Mouse (Mus musculus) CH12.LX (cell line): ENCODE data around the gene Mettl22.

Source experiments
- BHLHE40 ChIP-seq: IDR thresholded peaks from 2 replicates; pipeline ENCODE4 v1.6.1; 2011; ENCODE audit warnings: mild to moderate bottlenecking, low read depth, low read length, improper control_type of control experiment
- CHD2 ChIP-seq: IDR thresholded peaks from 2 replicates; pipeline ENCODE4 v1.6.1; 2011; ENCODE audit warnings: low read length, improper control_type of control experiment
- CTCF ChIP-seq, 2 experiments: IDR thresholded peaks in 1 of 2; conservative IDR thresholded peaks in 1 of 2; 2 replicates each; pipeline ENCODE4 v1.5.1; 2011 to 2012; ENCODE audit warnings: low read depth in 2 of 2, low read length in 2 of 2, improper control_type of control experiment in 1 of 2, inconsistent platforms in 1 of 2, mild to moderate bottlenecking in 1 of 2, moderate library complexity in 1 of 2
- EP300 ChIP-seq: IDR thresholded peaks from 2 replicates; pipeline ENCODE4 v1.6.1; 2011; ENCODE audit warnings: low read length, improper control_type of control experiment
- IRF4 ChIP-seq: IDR thresholded peaks from 2 replicates; pipeline ENCODE4 v1.6.1; 2014; ENCODE audit warnings: low read depth, mild to moderate bottlenecking, inconsistent platforms, low read length, improper control_type of control experiment
- JUND ChIP-seq: conservative IDR thresholded peaks from 2 replicates; pipeline ENCODE4 v1.6.1; 2011; ENCODE audit warnings: low read depth, low read length, improper control_type of control experiment
- MAFK ChIP-seq: IDR thresholded peaks from 2 replicates; pipeline ENCODE4 v1.6.1; 2011; ENCODE audit warnings: low read length, improper control_type of control experiment; ENCODE audit not compliant: insufficient replicate concordance
- MXI1 ChIP-seq: IDR thresholded peaks from 2 replicates; pipeline ENCODE4 v1.6.1; 2011; ENCODE audit warnings: mild to moderate bottlenecking, low read depth, low read length, improper control_type of control experiment
- NRF1 ChIP-seq: IDR thresholded peaks from 2 replicates; pipeline ENCODE4 v1.6.1; 2014; ENCODE audit warnings: low read depth, mild to moderate bottlenecking, inconsistent platforms, low read length, improper control_type of control experiment, moderate library complexity
- POLR2A ChIP-seq: IDR thresholded peaks from 2 replicates; pipeline ENCODE4 v1.6.1; 2011; ENCODE audit warnings: low read depth, mild to moderate bottlenecking, improper control_type of control experiment, low read length
- POLR2AphosphoS2 ChIP-seq: IDR thresholded peaks from 2 replicates; pipeline ENCODE4 v1.6.1; 2011; ENCODE audit warnings: low read depth, low read length, improper control_type of control experiment
- SIN3A ChIP-seq: IDR thresholded peaks from 2 replicates; pipeline ENCODE4 v1.6.1; 2012; ENCODE audit warnings: low read length, improper control_type of control experiment, inconsistent platforms
- USF2 ChIP-seq: conservative IDR thresholded peaks from 2 replicates; pipeline ENCODE4 v1.6.1; 2011; ENCODE audit warnings: low read depth, low read length, improper control_type of control experiment

DNA sequence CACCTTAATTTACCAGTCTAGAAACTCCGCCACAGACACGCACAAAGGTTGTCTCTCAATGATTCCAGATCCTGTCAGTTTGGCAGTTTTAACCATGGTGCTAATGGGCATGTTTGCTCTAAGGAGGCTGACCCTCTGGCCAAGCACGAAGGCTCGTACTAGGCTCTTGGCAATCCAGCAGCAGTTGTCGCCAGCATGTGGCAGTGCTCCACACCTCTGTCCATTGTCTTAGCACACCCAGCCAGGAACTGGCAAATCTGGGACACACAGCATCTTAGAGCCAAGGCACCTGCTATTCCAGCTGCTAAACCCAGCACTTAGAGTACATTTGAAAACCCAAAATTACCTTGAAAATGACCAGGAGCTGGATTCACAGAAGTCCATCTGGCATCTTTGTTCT is 18.8 kb downstream of the Mettl22 start:
- TF ChIP-seq SIN3A (no peak), CTCF (conservative IDR thresholded peaks at IDR 0.05 in 1 of 2, IDR thresholded peaks at IDR 0.05 in 1 of 2; ENCODE audit: low read depth in 2 of 2, low read length in 2 of 2) (no peak), NRF1 (no peak), MAFK (no peak), MXI1 (no peak), POLR2AphosphoS2 (no peak), BHLHE40 (no peak), JUND (no peak), EP300 (no peak), IRF4 (no peak), USF2 (no peak), CHD2 (no peak), POLR2A (no peak)
